Mouse (Mus musculus) embryonic facial prominence, embryonic 11.5 days (tissue): ENCODE data around the gene Syt17. TPM values are rescaled to one million over a fixed set of nuclear protein-coding genes. Genes with fewer than 3 reads are reported as not detected.

ENCODE experiments used
- ATAC-seq: fragments of 200-750 bp; cut with Nextera tagmentation; replicated peaks from 2 replicates; pipeline ENCODE4 v1.8.0; 2017; ENCODE audit warnings: low read depth; ENCODE audit not compliant: insufficient number of reproducible peaks, low FRiP score, low TSS enrichment
- DNase-seq: peaks from one replicate; pipeline ENCODE4 v3.0.0-alpha.2; 2015; ENCODE audit warnings: low spot score
- H3K27ac ChIP-seq: fragments of 300-500 bp; sonication (generic); replicated peaks from 2 replicates; pipeline ENCODE4 v1.5.1; 2014; ENCODE audit warnings: mild to moderate bottlenecking, low read depth, low read length, control low read depth
- H3K27me3 ChIP-seq: fragments of 300-500 bp; sonication (generic); 2 replicates; pipeline ENCODE4 v1.6.1; 2014; ENCODE audit warnings: mild to moderate bottlenecking, low read length, moderate library complexity, mixed read lengths; ENCODE audit not compliant: control insufficient read depth, insufficient read depth
- H3K36me3 ChIP-seq: fragments of 300-500 bp; sonication (generic); replicated peaks from 2 replicates; pipeline ENCODE4 v1.6.1; 2014; ENCODE audit warnings: low read depth, mild to moderate bottlenecking, low read length, moderate library complexity, mixed read lengths; ENCODE audit not compliant: control insufficient read depth, insufficient read depth
- H3K4me1 ChIP-seq: fragments of 300-500 bp; sonication (generic); 2 replicates; pipeline ENCODE4 v1.6.1; 2014; ENCODE audit warnings: low read length, mixed read lengths; ENCODE audit not compliant: control insufficient read depth, insufficient read depth
- H3K4me2 ChIP-seq: fragments of 300-500 bp; sonication (generic); 2 replicates; pipeline ENCODE4 v1.6.1; 2014; ENCODE audit warnings: low read depth, mild to moderate bottlenecking, control low read depth, low read length, moderate library complexity
- H3K4me3 ChIP-seq: fragments of 300-500 bp; sonication (generic); 2 replicates; pipeline ENCODE4 v1.5.1; 2014; ENCODE audit warnings: low read depth, low read length, control low read depth
- H3K9ac ChIP-seq: fragments of 300-500 bp; sonication (generic); replicated peaks from 2 replicates; pipeline ENCODE4 v1.6.1; 2014; ENCODE audit warnings: mild to moderate bottlenecking, control low read depth, low read length
- H3K9me3 ChIP-seq: fragments of 300-500 bp; sonication (generic); replicated peaks from 2 replicates; pipeline ENCODE4 v1.6.1; 2016; ENCODE audit warnings: mild to moderate bottlenecking, low read length, inconsistent platforms, mixed read lengths; ENCODE audit not compliant: control insufficient read depth
- WGBS: fragments of 180-500 bp; shearing (Covaris S2); extraction: QIAGEN DNeasy Blood & Tissue Kit; methylation state at CpG from one replicate; pipeline ENCODE4 v1.1.7; 2014; 5-methylcytosine and 5-hydroxymethylcytosine counted together
- polyA plus RNA-seq: library from polyadenylated mRNA; unstranded; fragments of >200 nt; fragmentation: Nextera tagmentation; extraction: Ambion mirVana; gene quantifications from 2 replicates; pipeline ENCODE4 v1.2.1, GENCODE M21; 2014

Syt17 gene
- polyA plus RNA-seq, 1 experiment from 2014 or later, result 2.3 TPM

GRCm38 (mm10) chr7:118488060-118488664, 40.1 kb upstream of the Syt17 start:
- no peak overlapping the region for H3K27ac ChIP-seq
- no peak overlapping the region for H3K4me2 ChIP-seq
- no peaks in the 10 kb centered on the region for H3K9me3 ChIP-seq
- H3K4me3 ChIP-seq, result no peak overlapping the region
- WGBS, result 23% methylated on average over 8 of the region's 8 CpGs
- no peaks in the 10 kb centered on the region for H3K36me3 ChIP-seq
- no peak overlapping the region for H3K9ac ChIP-seq
- H3K4me1 ChIP-seq, result no peaks in the 10 kb centered on the region; the same call in none of the 2 replicates
- no peak for DNase-seq
- no peak for ATAC-seq
- peaks cover 17% of the 10 kb centered on the region for H3K27me3 ChIP-seq

DNA sequence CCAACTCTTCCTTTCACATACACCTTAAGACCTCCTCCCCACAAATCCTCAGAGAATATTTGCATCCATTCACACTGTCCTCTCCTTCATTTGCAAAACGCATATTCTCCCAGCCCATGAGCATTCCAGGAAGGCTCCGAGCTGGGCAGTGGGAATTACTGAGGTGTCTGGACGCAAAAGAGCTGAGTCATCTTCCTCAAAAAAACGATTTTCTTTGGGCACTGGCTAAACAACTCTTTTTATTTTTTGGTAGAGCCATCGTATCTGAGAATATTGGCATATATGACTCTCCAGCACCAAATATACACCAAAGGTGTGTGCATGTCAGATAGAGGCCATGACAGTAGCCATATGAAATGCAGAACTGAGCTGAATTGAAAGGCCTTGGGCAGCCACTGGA, 38.9 kb upstream of the Syt17 start:
- DNase-seq (no peak), ATAC-seq (no peak)
- H3K4me2 ChIP-seq, result no peak overlapping the region
- H3K4me3 ChIP-seq, result no peak overlapping the region
- no peak overlapping the region for H3K27ac ChIP-seq
- H3K9ac ChIP-seq, result no peak overlapping the region
- no peaks in the 10 kb centered on the region for H3K36me3 ChIP-seq
- whole genome bisulfite sequencing, result 62% methylated on average over 5 of the region's 5 CpGs
- H3K9me3 ChIP-seq, result no peaks in the 10 kb centered on the region
- peaks cover 17% of the 10 kb centered on the region for H3K27me3 ChIP-seq
- no peaks in the 10 kb centered on the region; the same call in none of the 2 replicates for H3K4me1 ChIP-seq

GRCm38 (mm10) chr7:118483996-118484395, 36.0 kb upstream of the Syt17 start:
- Histone ChIP-seq H3K27me3 (0 out of 2 replicates have a peak, but pooled peaks cover 2% of the 10 kb centered on the region), H3K9me3 (no peaks in the 10 kb centered on the region), H3K4me2 (no peak overlapping the region), H3K9ac (no peak overlapping the region), H3K27ac (no peak overlapping the region), H3K36me3 (no peaks in the 10 kb centered on the region), H3K4me1 (no peaks in the 10 kb centered on the region), H3K4me3 (no peak overlapping the region)
- WGBS, result 79% methylated on average over 1 of the region's 1 CpGs
- ATAC-seq (no peak), DNase-seq (no peak)

DNA sequence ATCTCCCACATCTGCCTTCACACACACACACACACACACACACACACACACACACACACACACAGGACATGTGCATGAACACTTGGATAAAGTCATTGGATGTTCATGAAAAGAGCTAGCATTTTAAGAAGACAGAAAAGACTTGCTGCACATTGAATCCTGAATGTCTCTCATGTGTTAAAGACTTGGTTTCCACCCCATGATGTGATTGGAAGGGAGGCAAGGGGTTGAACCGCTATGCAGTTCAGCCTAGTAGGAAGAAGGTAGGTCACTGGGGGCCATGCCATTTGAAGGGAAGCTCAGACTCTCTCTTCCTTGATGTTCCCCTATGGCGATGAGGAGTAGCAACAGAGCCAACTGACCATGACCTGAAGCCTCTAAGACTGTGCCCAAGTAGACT, 34.0 kb upstream of the Syt17 start:
- Histone ChIP-seq H3K36me3 (no peaks in the 10 kb centered on the region), H3K4me3 (no peak overlapping the region), H3K27ac (no peak overlapping the region), H3K4me1 (no peaks in the 10 kb centered on the region), H3K9ac (no peak overlapping the region), H3K9me3 (no peaks in the 10 kb centered on the region), H3K27me3 (no peaks in the 10 kb centered on the region), H3K4me2 (no peak overlapping the region)
- WGBS, result 83% methylated on average over 2 of the region's 2 CpGs
- DNase-seq, result no peak
- no peak for ATAC-seq

DNA sequence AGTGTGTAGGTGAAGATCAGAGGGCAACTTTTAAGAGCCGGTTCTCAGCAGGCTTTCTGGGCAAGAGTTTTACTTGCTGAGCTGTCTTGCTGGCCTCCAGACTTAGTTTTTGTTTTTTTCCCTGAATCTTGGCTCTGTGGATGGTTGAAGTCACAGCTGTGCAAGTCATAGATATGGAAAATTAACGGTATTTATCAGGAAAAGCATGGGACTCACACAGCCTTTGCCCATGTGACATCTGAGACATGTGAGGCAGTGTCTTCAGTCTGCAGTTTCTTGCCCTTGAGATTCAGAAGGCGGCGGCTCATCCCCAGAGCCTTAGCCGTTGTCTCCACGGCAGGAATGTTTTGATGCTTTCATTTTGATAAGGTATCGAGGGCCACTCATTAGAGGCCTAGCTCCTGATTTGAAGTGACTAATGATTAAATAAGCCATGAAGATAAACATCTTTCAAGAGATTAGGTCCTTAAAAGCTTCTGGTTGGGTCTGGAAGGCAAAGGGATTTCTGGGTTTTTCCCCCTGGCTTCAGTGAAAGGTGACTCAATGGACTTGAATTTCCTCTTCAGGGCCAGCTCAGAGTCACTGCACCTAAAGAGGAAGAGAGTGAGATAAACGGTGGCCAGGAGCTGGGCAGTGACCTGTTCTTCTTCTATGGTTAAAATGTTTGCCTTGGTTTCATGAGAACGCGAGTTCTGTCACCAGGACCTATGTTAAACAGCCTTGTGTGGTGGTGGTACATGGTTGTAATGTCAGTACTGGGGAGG, 33.2 kb upstream of the Syt17 start:
- no peak overlapping the region for H3K4me2 ChIP-seq
- no peaks in the 10 kb centered on the region for H3K36me3 ChIP-seq
- no peak for DNase-seq
- H3K27ac ChIP-seq, result no peak overlapping the region
- WGBS, result 80% methylated on average over 10 of the region's 10 CpGs
- H3K9ac ChIP-seq, result no peak overlapping the region
- H3K27me3 ChIP-seq, result no peaks in the 10 kb centered on the region
- ATAC-seq, result no peak
- H3K4me1 ChIP-seq, result no peaks in the 10 kb centered on the region
- no peaks in the 10 kb centered on the region for H3K9me3 ChIP-seq
- H3K4me3 ChIP-seq, result no peak overlapping the region

GRCm38 (mm10) chr7:118480160-118480709, 32.2 kb upstream of the Syt17 start:
- 89% methylated on average over 9 of the region's 9 CpGs for WGBS
- no peaks in the 10 kb centered on the region for H3K36me3 ChIP-seq
- H3K27ac ChIP-seq, result no peak overlapping the region
- DNase-seq (no peak), ATAC-seq (no peak)
- H3K4me2 ChIP-seq, result no peak overlapping the region
- H3K9me3 ChIP-seq, result no peaks in the 10 kb centered on the region
- no peak overlapping the region for H3K9ac ChIP-seq
- no peaks in the 10 kb centered on the region for H3K27me3 ChIP-seq
- no peaks in the 10 kb centered on the region for H3K4me1 ChIP-seq
- no peak overlapping the region for H3K4me3 ChIP-seq

DNA sequence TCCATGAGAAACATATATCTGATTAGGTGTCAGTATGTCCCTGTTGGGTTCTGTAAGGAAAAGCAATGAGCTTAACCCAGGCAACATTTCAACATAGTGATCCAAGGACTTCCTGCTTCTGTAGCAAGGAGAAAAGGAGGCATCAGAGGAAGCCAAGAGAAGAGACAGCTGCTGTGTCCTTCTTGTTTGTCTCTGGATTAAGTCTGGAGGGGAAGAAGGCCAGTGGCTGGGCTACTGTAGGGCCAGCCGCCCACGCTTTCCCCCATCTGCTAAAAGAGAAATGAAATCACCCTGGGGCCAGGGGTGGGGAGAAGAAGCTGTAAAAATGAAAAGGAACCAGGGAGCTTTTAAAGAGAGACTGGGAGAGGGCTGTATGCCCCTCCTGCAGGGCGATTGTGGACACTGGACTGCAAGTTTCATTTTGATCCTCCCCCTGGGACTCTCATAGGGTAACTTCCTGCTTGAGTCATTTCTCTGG, 30.9 kb upstream of the Syt17 start:
- Histone ChIP-seq H3K9ac (peak overlapping the region; percentile 4; the same call in 1 of the 2 replicates), H3K36me3 (no peaks in the 10 kb centered on the region), H3K4me3 (no peak overlapping the region), H3K9me3 (no peaks in the 10 kb centered on the region), H3K27ac (no peak overlapping the region), H3K27me3 (no peaks in the 10 kb centered on the region), H3K4me2 (no peak overlapping the region), H3K4me1 (no peaks in the 10 kb centered on the region)
- DNase-seq (no peak), ATAC-seq (no peak)
- 19% methylated on average over 3 of the region's 3 CpGs for WGBS

DNA sequence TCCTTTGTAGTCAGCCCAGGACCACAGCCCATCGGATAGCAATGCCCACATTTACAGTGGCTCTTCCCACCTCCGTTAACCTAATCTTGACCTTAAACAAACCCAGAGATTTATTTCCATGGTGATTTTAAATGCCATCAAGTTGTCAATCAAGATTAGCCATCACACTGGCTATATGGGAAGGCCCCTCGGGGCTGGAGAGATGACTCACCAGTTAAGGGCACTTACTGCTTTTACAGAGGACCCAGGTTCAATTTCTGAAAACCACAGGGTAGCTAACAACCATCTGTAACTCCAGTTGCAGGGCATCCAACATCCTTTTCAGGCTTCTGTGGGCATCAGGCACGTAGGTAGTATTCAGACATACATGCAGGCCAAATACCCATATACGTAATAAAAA, 28.4 kb upstream of the Syt17 start:
- Histone ChIP-seq H3K9ac (no peak overlapping the region), H3K9me3 (no peaks in the 10 kb centered on the region), H3K4me3 (no peak overlapping the region), H3K27me3 (no peaks in the 10 kb centered on the region), H3K4me2 (no peak overlapping the region), H3K4me1 (no peaks in the 10 kb centered on the region), H3K36me3 (no peaks in the 10 kb centered on the region), H3K27ac (no peak overlapping the region)
- DNase-seq (no peak), ATAC-seq (no peak)
- WGBS, result 67% methylated on average over 5 of the region's 5 CpGs
